Mouse (Mus musculus): ENCODE results near the gene Pknox2.

DNA sequence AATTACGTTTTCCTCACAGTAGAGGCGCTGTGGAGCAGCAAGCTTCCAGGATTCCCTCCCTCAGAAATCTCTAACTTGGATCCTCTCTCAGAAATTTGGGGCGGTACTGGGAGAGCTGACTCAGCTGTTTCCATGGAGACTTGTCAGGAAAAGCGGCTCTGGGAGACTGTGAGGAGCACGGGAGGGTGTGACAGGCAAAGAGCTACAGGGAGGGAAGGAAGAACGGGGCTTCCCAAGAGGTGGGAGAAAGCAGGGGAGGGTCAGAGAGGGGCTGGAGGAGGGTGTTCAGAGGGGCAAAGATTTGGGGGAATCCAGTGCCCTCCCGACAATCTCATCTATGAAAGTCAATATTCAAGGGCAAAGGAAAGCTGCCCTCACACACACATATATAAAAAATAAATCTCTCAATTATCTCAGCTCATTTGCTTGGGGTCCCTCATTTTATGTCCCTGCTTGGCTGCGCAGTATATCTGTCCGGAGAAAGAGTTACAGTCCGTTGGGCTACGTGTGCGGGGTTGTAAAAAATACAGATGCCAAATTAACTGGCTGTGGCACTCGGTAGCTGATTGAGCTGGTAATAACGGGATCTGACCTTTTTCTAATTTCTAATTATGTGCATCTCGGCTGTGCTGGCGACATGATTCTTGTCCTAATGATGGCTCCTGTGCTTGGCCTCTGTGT, 213.3 kb downstream of the Pknox2 start:
- no peak for TF ChIP-seq CTCF (IDR thresholded peaks at IDR 0.05; ENCODE audit: control insufficient read depth, insufficient read depth, low read length)
- no peak for TF ChIP-seq POLR2A (IDR thresholded peaks at IDR 0.05; ENCODE audit: borderline replicate concordance, control insufficient read depth, low read depth, low read length)

Data from bone marrow, adult 2 months (tissue).